Mouse (Mus musculus) heart, adult 2 months (tissue): Measurements from ENCODE around the gene Tox2.

Source experiments
- CTCF ChIP-seq: fragments of 200-600 bp; IDR thresholded peaks from 2 replicates; pipeline ENCODE4 v1.8.1; 2022; ENCODE audit warnings: antibody characterized with exemption, mild to moderate bottlenecking, moderate library complexity
- EP300 ChIP-seq: fragments of 200-500 bp; IDR thresholded peaks from 2 replicates; pipeline ENCODE4 v1.6.1; 2011; ENCODE audit warnings: low read depth, low read length, control low read depth; ENCODE audit not compliant: insufficient read depth
- POLR2A ChIP-seq: fragments of 200-500 bp; IDR thresholded peaks from 2 replicates; pipeline ENCODE4 v1.6.1; 2011; ENCODE audit warnings: mild to moderate bottlenecking, low read depth, low read length, control low read depth; ENCODE audit not compliant: insufficient read depth

GRCm38 (mm10) chr2:163241867-163242266 lies 38.9 kb downstream of the Tox2 start:
- TF ChIP-seq POLR2A (no peak), CTCF (no peak), EP300 (no peak)
